Mouse (Mus musculus) neural tube, embryonic 12.5 days (tissue): ENCODE data around the gene Ybx2. TPM values are rescaled to one million over a fixed set of nuclear protein-coding genes. Genes with fewer than 3 reads are reported as not detected.
"Not testable (repeated sequence)": the region's sequence is repeated elsewhere in the genome, so short reads cannot be mapped to it uniquely, and the experiment has no call there.

Experiments used
- ATAC-seq: fragments of 200-750 bp; cut with Nextera tagmentation; 2 replicates; pipeline ENCODE4 v1.8.0; 2017; ENCODE audit warnings: low read depth, mild to moderate bottlenecking, moderate TSS enrichment, moderate library complexity; ENCODE audit not compliant: low FRiP score
- H3K27ac ChIP-seq: fragments of 300-500 bp; sonication (generic); 2 replicates; pipeline ENCODE4 v1.5.1; 2016
- H3K27me3 ChIP-seq: fragments of 300-500 bp; sonication (generic); replicated peaks from 2 replicates; pipeline ENCODE4 v1.6.1; 2016; ENCODE audit warnings: mild to moderate bottlenecking
- H3K36me3 ChIP-seq: fragments of 300-500 bp; sonication (generic); 2 replicates; pipeline ENCODE4 v1.6.1; 2016; ENCODE audit warnings: mild to moderate bottlenecking
- H3K4me1 ChIP-seq: fragments of 300-500 bp; sonication (generic); 2 replicates; pipeline ENCODE4 v1.6.1; 2016
- H3K4me2 ChIP-seq: fragments of 300-500 bp; sonication (generic); replicated peaks from 2 replicates; pipeline ENCODE4 v1.6.1; 2016; ENCODE audit warnings: mild to moderate bottlenecking
- H3K4me3 ChIP-seq: fragments of 300-500 bp; sonication (generic); 2 replicates; pipeline ENCODE4 v1.5.1; 2016
- H3K9ac ChIP-seq: fragments of 300-500 bp; sonication (generic); 2 replicates; pipeline ENCODE4 v1.6.1; 2016; ENCODE audit warnings: mild to moderate bottlenecking
- H3K9me3 ChIP-seq: fragments of 300-500 bp; sonication (generic); 2 replicates; pipeline ENCODE4 v1.6.1; 2016; ENCODE audit warnings: mild to moderate bottlenecking
- WGBS: fragments of 180-500 bp; shearing (Covaris S2); methylation state at CpG from one replicate; pipeline ENCODE4 v1.1.7; 2016; 5-methylcytosine and 5-hydroxymethylcytosine counted together
- polyA plus RNA-seq: library from polyadenylated mRNA; unstranded; fragments of >200 nt; fragmentation: Nextera tagmentation; extraction: Ambion mirVana; gene quantifications from 2 replicates; pipeline ENCODE4 v1.2.1, GENCODE M21; 2016

Ybx2 gene
- polyA plus RNA-seq, 1 experiment from 2014 or later: 5.5 TPM

- not testable (repeated sequence) for H3K4me2 ChIP-seq, H3K9me3 ChIP-seq, ATAC-seq, H3K27me3 ChIP-seq, H3K4me3 ChIP-seq, H3K9ac ChIP-seq, H3K27ac ChIP-seq
- H3K4me1 ChIP-seq: peaks cover 41% of the 10 kb centered on the region
- H3K36me3 ChIP-seq: peaks cover 61% of the 10 kb centered on the region
- WGBS: 65% methylated on average over 7 of the region's 7 CpGs
Measured at GRCm38 (mm10) chr11:69916652-69917378, 18.8 kb upstream of the Ybx2 start.

- peaks cover 54% of the 10 kb centered on the region for H3K36me3 ChIP-seq
- H3K4me1 ChIP-seq: peaks cover 41% of the 10 kb centered on the region
Measured at GRCm38 (mm10) chr11:69917379-69917948, 18.1 kb upstream of the Ybx2 start.

GRCm38 (mm10) chr11:69918118-69918517, 17.5 kb upstream of the Ybx2 start:
- 88% methylated on average over 5 of the region's 5 CpGs for WGBS
- Histone ChIP-seq H3K4me2 (no peak overlapping the region), H3K9ac (no peak overlapping the region), H3K27me3 (no peaks in the 10 kb centered on the region), H3K4me1 (peaks cover 37% of the 10 kb centered on the region), H3K36me3 (peaks cover 48% of the 10 kb centered on the region), H3K27ac (no peak overlapping the region), H3K9me3 (no peaks in the 10 kb centered on the region), H3K4me3 (no peak overlapping the region)
- ATAC-seq: no peak

More at GRCm38 (mm10) chr11:69917379-69917948, 18.1 kb upstream of the Ybx2 start:
- Histone ChIP-seq H3K9ac (no peak overlapping the region), H3K9me3 (no peaks in the 10 kb centered on the region), H3K27ac (no peak overlapping the region), H3K27me3 (no peaks in the 10 kb centered on the region), H3K4me3 (no peak overlapping the region), H3K4me2 (no peak overlapping the region)
- 84% methylated on average over 8 of the region's 8 CpGs for WGBS
- ATAC-seq: no peak

DNA sequence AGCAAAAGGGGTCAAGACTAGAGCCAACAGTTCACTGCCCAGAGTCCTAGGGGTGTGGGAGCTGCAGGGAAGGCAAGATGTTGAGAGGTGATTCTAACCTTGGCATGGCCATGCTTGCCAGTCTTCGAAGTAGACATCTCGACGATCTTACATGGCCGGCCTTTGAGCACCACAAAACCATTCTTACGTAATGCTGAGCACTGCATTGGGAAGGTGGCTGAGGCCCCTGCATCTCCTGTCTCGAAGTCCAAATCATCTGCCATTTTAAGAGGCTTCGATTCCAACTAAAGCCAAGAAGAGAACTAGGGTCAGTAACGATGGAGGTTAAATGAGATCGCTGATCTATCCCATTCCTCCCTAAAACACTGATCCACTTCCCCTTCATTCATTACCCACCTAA, 16.5 kb upstream of the Ybx2 start:
- H3K27me3 ChIP-seq: no peaks in the 10 kb centered on the region
- H3K4me3 ChIP-seq: peak overlapping the region; percentile 97
- H3K9ac ChIP-seq: peak overlapping the region; percentile 95
- no peaks in the 10 kb centered on the region for H3K9me3 ChIP-seq
- H3K4me1 ChIP-seq: peaks cover 33% of the 10 kb centered on the region
- ATAC-seq: no peak
- H3K27ac ChIP-seq: no peak overlapping the region
- WGBS: 85% methylated on average over 9 of the region's 9 CpGs
- peak overlapping the region; percentile 93 for H3K4me2 ChIP-seq
- H3K36me3 ChIP-seq: peaks cover 46% of the 10 kb centered on the region

GRCm38 (mm10) chr11:69919661-69920265, 15.8 kb upstream of the Ybx2 start:
- Histone ChIP-seq H3K4me3 (peak overlapping the region; percentile 97), H3K9me3 (no peaks in the 10 kb centered on the region), H3K36me3 (peaks cover 46% of the 10 kb centered on the region), H3K27me3 (no peaks in the 10 kb centered on the region), H3K27ac (peak overlapping the region; percentile 84), H3K9ac (peak overlapping the region; percentile 95), H3K4me2 (peak overlapping the region; percentile 93), H3K4me1 (peaks cover 28% of the 10 kb centered on the region)
- ATAC-seq: no peak
- 1% methylated on average over 17 of the region's 17 CpGs for WGBS

DNA sequence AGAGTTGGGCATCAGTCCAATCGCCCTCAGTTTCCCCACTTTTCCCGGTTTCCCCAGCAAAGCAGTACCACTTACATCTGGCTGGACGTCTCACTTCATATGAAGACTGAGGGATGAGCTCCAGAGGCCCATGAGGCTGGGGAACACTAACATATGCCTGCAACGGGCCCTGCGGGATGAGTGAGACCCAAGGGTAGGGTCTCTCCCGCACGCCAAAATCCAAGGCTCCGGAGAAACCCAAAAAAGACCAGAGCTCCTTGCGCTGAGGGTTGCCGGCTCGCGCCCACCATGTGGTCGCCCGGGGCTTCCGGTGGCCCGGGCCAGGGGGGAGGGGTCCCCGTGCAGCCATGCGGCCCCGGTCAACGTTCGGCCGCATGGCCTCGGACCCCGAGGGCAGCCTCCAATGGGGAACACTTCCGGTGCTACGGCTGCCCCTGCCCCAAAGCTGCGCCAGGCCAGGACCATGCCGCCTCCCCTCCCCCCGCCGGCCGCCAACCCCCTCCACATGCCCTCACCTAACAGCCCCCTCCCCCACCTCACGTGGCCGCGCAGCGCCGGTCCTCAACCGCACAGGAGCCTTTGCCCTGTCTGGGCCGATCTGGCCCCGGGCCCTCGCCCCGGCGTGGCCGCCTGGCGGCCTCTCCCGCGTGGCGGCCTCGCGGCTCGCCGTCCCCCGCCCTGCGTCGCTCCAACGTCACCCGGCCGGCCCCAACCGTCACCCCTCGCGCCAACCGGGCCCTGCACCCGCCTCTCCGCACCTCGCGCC, 15.1 kb upstream of the Ybx2 start:
- ATAC-seq: peak; percentile 27
- H3K36me3 ChIP-seq: peaks cover 39% of the 10 kb centered on the region
- peaks cover 21% of the 10 kb centered on the region for H3K4me1 ChIP-seq
- WGBS: 1% methylated on average over 63 of the region's 65 CpGs
- no peaks in the 10 kb centered on the region for H3K9me3 ChIP-seq
- peak overlapping the region; percentile 97 for H3K4me3 ChIP-seq
- peak overlapping the region; percentile 95 for H3K9ac ChIP-seq
- H3K27ac ChIP-seq: peak overlapping the region; percentile 84
- H3K4me2 ChIP-seq: peak overlapping the region; percentile 93
- no peaks in the 10 kb centered on the region for H3K27me3 ChIP-seq

- peak within 1 kb of the TSS; percentile 95 for H3K9ac ChIP-seq
- H3K4me1 ChIP-seq: peaks cover 12% of the 10 kb centered on the region
- under 1% methylated on average over 78 of the region's 78 CpGs for WGBS
- ATAC-seq: peak; percentile 94
- peaks cover 30% of the 10 kb centered on the region for H3K36me3 ChIP-seq
- H3K4me3 ChIP-seq: peak within 1 kb of the TSS; percentile 97
- no peaks in the 10 kb centered on the region for H3K27me3 ChIP-seq
- peak within 1 kb of the TSS; percentile 89 for H3K27ac ChIP-seq
- no peaks in the 10 kb centered on the region for H3K9me3 ChIP-seq
- peak within 1 kb of the TSS; percentile 93 for H3K4me2 ChIP-seq
Measured at GRCm38 (mm10) chr11:69921114-69922011, 14.2 kb upstream of the Ybx2 start, which contains the start of gene Eif5a. Gene Eif5a, minus strand, starts transcription at chr11:69921958.

GRCm38 (mm10) chr11:69922012-69922756, 13.4 kb upstream of the Ybx2 start:
- Histone ChIP-seq H3K36me3 (peaks cover 22% of the 10 kb centered on the region), H3K9me3 (no peaks in the 10 kb centered on the region), H3K27ac (peak overlapping the region; percentile 89), H3K4me2 (peak overlapping the region; percentile 93), H3K4me3 (peak overlapping the region; percentile 97), H3K27me3 (no peaks in the 10 kb centered on the region), H3K9ac (peak overlapping the region; percentile 53), H3K4me1 (peaks cover 11% of the 10 kb centered on the region)
- no peak for ATAC-seq
- WGBS: 4% methylated on average over 12 of the region's 12 CpGs

GRCm38 (mm10) chr11:69922796-69923195, 12.8 kb upstream of the Ybx2 start:
- Histone ChIP-seq H3K27me3 (no peaks in the 10 kb centered on the region), H3K4me2 (peak overlapping the region; percentile 93; the same call in 1 of the 2 replicates), H3K4me3 (no peak overlapping the region), H3K4me1 (peaks cover 11% of the 10 kb centered on the region), H3K9ac (no peak overlapping the region), H3K27ac (no peak overlapping the region), H3K9me3 (no peaks in the 10 kb centered on the region), H3K36me3 (peaks cover 15% of the 10 kb centered on the region)
- ATAC-seq: no peak
- 69% methylated on average over 3 of the region's 3 CpGs for WGBS

GRCm38 (mm10) chr11:69927501-69927900, 8.1 kb upstream of the Ybx2 start:
- no peaks in the 10 kb centered on the region for H3K9me3 ChIP-seq
- no peaks in the 10 kb centered on the region for H3K4me1 ChIP-seq
- H3K27me3 ChIP-seq: no peaks in the 10 kb centered on the region
- H3K9ac ChIP-seq: no peak overlapping the region
- ATAC-seq: no peak
- H3K36me3 ChIP-seq: no peaks in the 10 kb centered on the region
- no peak overlapping the region for H3K4me3 ChIP-seq
- H3K27ac ChIP-seq: no peak overlapping the region
- H3K4me2 ChIP-seq: no peak overlapping the region
- WGBS: 94% methylated on average over 2 of the region's 2 CpGs

- 83% methylated on average over 4 of the region's 4 CpGs for WGBS
- ATAC-seq: no peak
- no peak overlapping the region for H3K4me3 ChIP-seq
Measured at GRCm38 (mm10) chr11:69929712-69930111, 5.9 kb upstream of the Ybx2 start.

More at GRCm38 (mm10) chr11:69929712-69930111, 5.9 kb upstream of the Ybx2 start:
- Histone ChIP-seq H3K4me1 (peaks cover 4% of the 10 kb centered on the region; the same call in 1 of the 2 replicates), H3K9ac (no peak overlapping the region), H3K27me3 (no peaks in the 10 kb centered on the region), H3K27ac (no peak overlapping the region), H3K36me3 (no peaks in the 10 kb centered on the region), H3K9me3 (no peaks in the 10 kb centered on the region), H3K4me2 (no peak overlapping the region)
